Mouse (Mus musculus) granulocyte monocyte progenitor cell, adult 5-6 weeks (primary cell): ENCODE measurements at regions not wholly inside any gene's neighbourhood (a gene's known extent, or its start where the extent isn't known, plus 50 kb on each side); places are given as distances from the start of the nearest gene placed in this dataset.
"Not testable (repeated sequence)": the region's sequence is repeated elsewhere in the genome, so short reads cannot be mapped to it uniquely, and the experiment has no call there.

Experiments used
- ATAC-seq: replicated peaks from 2 replicates; pipeline ENCODE4 v1.8.0; 2016; ENCODE audit warnings: mild to moderate bottlenecking, moderate TSS enrichment, inconsistent platforms; ENCODE audit not compliant: poor library complexity, severe bottlenecking

- ATAC-seq, result no peak
Measured at GRCm38 (mm10) chr5:97831421-97831820, 199.4 kb downstream of the Antxr2 start.

- ATAC-seq, result no peak
Measured at GRCm38 (mm10) chr5:97817485-97817884, 213.4 kb downstream of the Antxr2 start.

- no peak for ATAC-seq
Measured at GRCm38 (mm10) chr5:97815357-97815756, 215.5 kb downstream of the Antxr2 start.

- no peak for ATAC-seq
Measured at GRCm38 (mm10) chr5:97814700-97815099, 216.1 kb downstream of the Antxr2 start.

GRCm38 (mm10) chr5:97812611-97813350, 218.1 kb downstream of the Antxr2 start:
- no peak for ATAC-seq

GRCm38 (mm10) chr5:97809007-97809406, 221.8 kb downstream of the Antxr2 start:
- ATAC-seq, result no peak

GRCm38 (mm10) chr5:97807171-97807570, 223.7 kb downstream of the Antxr2 start:
- ATAC-seq, result peak; percentile 100

- ATAC-seq, result no peak
Measured at GRCm38 (mm10) chr5:97806754-97807153, 224.1 kb downstream of the Antxr2 start.

GRCm38 (mm10) chr5:97800017-97800416, 230.8 kb downstream of the Antxr2 start:
- no peak for ATAC-seq

- no peak for ATAC-seq
Measured at GRCm38 (mm10) chr5:97788175-97788574, 242.7 kb downstream of the Antxr2 start.

- ATAC-seq, result no peak
Measured at GRCm38 (mm10) chr5:97787001-97787400, 243.8 kb downstream of the Antxr2 start.

GRCm38 (mm10) chr5:97775100-97775499, 255.7 kb downstream of the Antxr2 start:
- ATAC-seq, result peak; percentile 56

GRCm38 (mm10) chr5:97773451-97773850, 257.4 kb downstream of the Antxr2 start:
- ATAC-seq, result not testable (repeated sequence)

GRCm38 (mm10) chr5:97737339-97737738, 280.5 kb upstream of the Gk2 start:
- peak; percentile 82 for ATAC-seq

- peak; percentile 68 for ATAC-seq
Measured at GRCm38 (mm10) chr5:97730920-97731319, 274.1 kb upstream of the Gk2 start.

- not testable (repeated sequence) for ATAC-seq
Measured at GRCm38 (mm10) chr5:97719364-97719763, 262.5 kb upstream of the Gk2 start.

- no peak for ATAC-seq
Measured at GRCm38 (mm10) chr5:97705270-97705669, 248.4 kb upstream of the Gk2 start.

GRCm38 (mm10) chr5:97700507-97700906, 243.7 kb upstream of the Gk2 start:
- no peak for ATAC-seq

GRCm38 (mm10) chr5:97697581-97698134, 240.8 kb upstream of the Gk2 start:
- no peak for ATAC-seq

- peak; percentile 95 for ATAC-seq
Measured at GRCm38 (mm10) chr5:97693333-97693940, 236.6 kb upstream of the Gk2 start.

GRCm38 (mm10) chr5:97685443-97685842, 228.6 kb upstream of the Gk2 start:
- peak; percentile 37; the same call in 1 of the 2 replicates for ATAC-seq
